Mouse (Mus musculus) gonadal fat pad, adult 2 months (tissue): Measurements from ENCODE around the gene Timm13. TPM values are rescaled to one million over a fixed set of nuclear protein-coding genes. Genes with fewer than 3 reads are reported as not detected.

Experiments
- DNase-seq: peaks from one replicate; pipeline ENCODE4 v3.0.0-alpha.2; 2012; ENCODE audit warnings: low read depth
- polyA plus RNA-seq: library from polyadenylated mRNA; depleted of rRNA; stranded (reverse); fragments of >200 nt; gene quantifications from 2 replicates; pipeline ENCODE4 v1.2.3, GENCODE M21; 2012; rRNA removed

Gene Timm13
- polyA plus RNA-seq = 137 and 184 TPM in 2 replicates

- DNase-seq = peak; percentile 99
Observed at GRCm38 (mm10) chr10:80900318-80901247, at the start of gene Timm13. TSS of gene Timm13 (minus strand) at chr10:80900969.

GRCm38 (mm10) chr10:80950314-80950713 is 49.5 kb upstream of the Timm13 start:
- DNase-seq = no peak

GRCm38 (mm10) chr10:80949081-80949480 is 48.3 kb upstream of the Timm13 start:
- DNase-seq = no peak

GRCm38 (mm10) chr10:80948570-80948969 is 47.8 kb upstream of the Timm13 start:
- no peak for DNase-seq

GRCm38 (mm10) chr10:80947802-80948201 is 47.0 kb upstream of the Timm13 start:
- DNase-seq = no peak

- DNase-seq = no peak
Observed at GRCm38 (mm10) chr10:80946684-80947437, 46.1 kb upstream of the Timm13 start.

GRCm38 (mm10) chr10:80944231-80944630 is 43.5 kb upstream of the Timm13 start:
- DNase-seq = no peak

- DNase-seq = no peak
Observed at GRCm38 (mm10) chr10:80943701-80944100, 42.9 kb upstream of the Timm13 start.

GRCm38 (mm10) chr10:80942919-80943318 is 42.1 kb upstream of the Timm13 start:
- no peak for DNase-seq

GRCm38 (mm10) chr10:80940988-80941347 is 40.2 kb upstream of the Timm13 start:
- DNase-seq = no peak

GRCm38 (mm10) chr10:80940320-80940987 is 39.7 kb upstream of the Timm13 start:
- DNase-seq = no peak

GRCm38 (mm10) chr10:80939671-80940070 is 38.9 kb upstream of the Timm13 start:
- DNase-seq = no peak

GRCm38 (mm10) chr10:80938831-80939550 is 38.2 kb upstream of the Timm13 start:
- no peak for DNase-seq

GRCm38 (mm10) chr10:80937646-80938045 is 36.9 kb upstream of the Timm13 start:
- DNase-seq = no peak

GRCm38 (mm10) chr10:80936810-80937164 is 36.0 kb upstream of the Timm13 start:
- no peak for DNase-seq

GRCm38 (mm10) chr10:80936135-80936809 is 35.5 kb upstream of the Timm13 start:
- DNase-seq = no peak

- DNase-seq = no peak
Observed at GRCm38 (mm10) chr10:80935698-80936097, 34.9 kb upstream of the Timm13 start.

GRCm38 (mm10) chr10:80935241-80935640 is 34.5 kb upstream of the Timm13 start:
- no peak for DNase-seq

GRCm38 (mm10) chr10:80934136-80934985 is 33.6 kb upstream of the Timm13 start:
- no peak for DNase-seq

- no peak for DNase-seq
Observed at GRCm38 (mm10) chr10:80933421-80933979, 32.7 kb upstream of the Timm13 start.
